Mouse (Mus musculus): Measurements from ENCODE around the gene Il18. TPM values are rescaled to one million over a fixed set of nuclear protein-coding genes. Genes with fewer than 3 reads are reported as not detected.
A peak's percentile ranks its signal among the peaks of the same experiment; 100 is the strongest.

Gene Il18
- polyA plus RNA-seq, 1 experiment from 2014 or later: 19.8 TPM

GRCm38 (mm10) chr9:50525585-50525984, 29.0 kb upstream of the Il18 start:
- Histone ChIP-seq H3K4me2 (ENCODE audit: low read depth, low read length) (no peak overlapping the region), H3K9me3 (ENCODE audit: control insufficient read depth, low read length) (no peaks in the 10 kb centered on the region), H3K9ac (replicated peaks; ENCODE audit: low read depth, low read length) (no peak overlapping the region), H3K27ac (ENCODE audit: low read depth, low read length) (no peak overlapping the region), H3K27me3 (ENCODE audit: control insufficient read depth, insufficient read depth, low read length) (no peaks in the 10 kb centered on the region), H3K4me3 (ENCODE audit: low read depth, low read length) (no peak overlapping the region), H3K4me1 (ENCODE audit: control insufficient read depth, insufficient read depth, low read length) (peaks cover 10% of the 10 kb centered on the region; the same call in 1 of the 2 replicates), H3K36me3 (ENCODE audit: control insufficient read depth, insufficient read depth, low read length) (no peaks in the 10 kb centered on the region)
- 71% methylated on average over 5 of the region's 5 CpGs for WGBS
- no peak for ATAC-seq (ENCODE audit: low read depth)

GRCm38 (mm10) chr9:50527860-50528259, 26.8 kb upstream of the Il18 start:
- no peak overlapping the region for H3K27ac ChIP-seq (ENCODE audit: low read depth, low read length)
- no peaks in the 10 kb centered on the region for H3K9me3 ChIP-seq (ENCODE audit: control insufficient read depth, low read length)
- ATAC-seq (ENCODE audit: low read depth): 0 out of 2 replicates have a peak, but pooled peaks have one; percentile 28
- no peaks in the 10 kb centered on the region for H3K27me3 ChIP-seq (ENCODE audit: control insufficient read depth, insufficient read depth, low read length)
- no peaks in the 10 kb centered on the region for H3K36me3 ChIP-seq (ENCODE audit: control insufficient read depth, insufficient read depth, low read length)
- peak overlapping the region; percentile 64 for H3K4me2 ChIP-seq (ENCODE audit: low read depth, low read length)
- peaks cover 10% of the 10 kb centered on the region; the same call in 1 of the 2 replicates for H3K4me1 ChIP-seq (ENCODE audit: control insufficient read depth, insufficient read depth, low read length)
- 51% methylated on average over 7 of the region's 7 CpGs for WGBS
- H3K9ac ChIP-seq (replicated peaks; ENCODE audit: low read depth, low read length): peak overlapping the region; percentile 78
- H3K4me3 ChIP-seq (ENCODE audit: low read depth, low read length): peak overlapping the region; percentile 81

- Histone ChIP-seq H3K9me3 (ENCODE audit: control insufficient read depth, low read length) (no peaks in the 10 kb centered on the region), H3K9ac (replicated peaks; ENCODE audit: low read depth, low read length) (peak within 1 kb of the TSS; percentile 78), H3K27ac (ENCODE audit: low read depth, low read length) (peak within 1 kb of the TSS; percentile 83), H3K4me3 (ENCODE audit: low read depth, low read length) (peak within 1 kb of the TSS; percentile 81), H3K36me3 (ENCODE audit: control insufficient read depth, insufficient read depth, low read length) (no peaks in the 10 kb centered on the region), H3K27me3 (ENCODE audit: control insufficient read depth, insufficient read depth, low read length) (no peaks in the 10 kb centered on the region), H3K4me1 (ENCODE audit: control insufficient read depth, insufficient read depth, low read length) (peaks cover 10% of the 10 kb centered on the region; the same call in 1 of the 2 replicates), H3K4me2 (ENCODE audit: low read depth, low read length) (peak within 1 kb of the TSS; percentile 64)
- peak; percentile 99 for ATAC-seq (ENCODE audit: low read depth)
- under 1% methylated on average over 54 of the region's 54 CpGs for WGBS
Measured at GRCm38 (mm10) chr9:50528293-50528892, 26.2 kb upstream of the Il18 start, which contains the start of gene Pts. Pts (minus strand) TSS chr9:50528724.

GRCm38 (mm10) chr9:50530890-50531289, 23.7 kb upstream of the Il18 start:
- Histone ChIP-seq H3K4me3 (ENCODE audit: low read depth, low read length) (no peak overlapping the region), H3K4me2 (ENCODE audit: low read depth, low read length) (no peak overlapping the region), H3K27ac (ENCODE audit: low read depth, low read length) (no peak overlapping the region), H3K9ac (replicated peaks; ENCODE audit: low read depth, low read length) (no peak overlapping the region), H3K36me3 (ENCODE audit: control insufficient read depth, insufficient read depth, low read length) (no peaks in the 10 kb centered on the region), H3K27me3 (ENCODE audit: control insufficient read depth, insufficient read depth, low read length) (no peaks in the 10 kb centered on the region), H3K9me3 (ENCODE audit: control insufficient read depth, low read length) (no peaks in the 10 kb centered on the region), H3K4me1 (ENCODE audit: control insufficient read depth, insufficient read depth, low read length) (peaks cover 10% of the 10 kb centered on the region; the same call in 1 of the 2 replicates)
- no peak for ATAC-seq (ENCODE audit: low read depth)
- 39% methylated on average over 2 of the region's 2 CpGs for WGBS

- H3K4me2 ChIP-seq (ENCODE audit: low read depth, low read length): no peak overlapping the region
- no peak overlapping the region for H3K27ac ChIP-seq (ENCODE audit: low read depth, low read length)
- H3K9me3 ChIP-seq (ENCODE audit: control insufficient read depth, low read length): no peaks in the 10 kb centered on the region
- no peaks in the 10 kb centered on the region for H3K27me3 ChIP-seq (ENCODE audit: control insufficient read depth, insufficient read depth, low read length)
- H3K4me3 ChIP-seq (ENCODE audit: low read depth, low read length): no peak overlapping the region
- ATAC-seq (ENCODE audit: low read depth): no peak
- no peaks in the 10 kb centered on the region for H3K36me3 ChIP-seq (ENCODE audit: control insufficient read depth, insufficient read depth, low read length)
- H3K4me1 ChIP-seq (ENCODE audit: control insufficient read depth, insufficient read depth, low read length): no peaks in the 10 kb centered on the region
- 84% methylated on average over 11 of the region's 11 CpGs for WGBS
- no peak overlapping the region for H3K9ac ChIP-seq (replicated peaks; ENCODE audit: low read depth, low read length)
Measured at GRCm38 (mm10) chr9:50533328-50533727, 21.3 kb upstream of the Il18 start.

DNA sequence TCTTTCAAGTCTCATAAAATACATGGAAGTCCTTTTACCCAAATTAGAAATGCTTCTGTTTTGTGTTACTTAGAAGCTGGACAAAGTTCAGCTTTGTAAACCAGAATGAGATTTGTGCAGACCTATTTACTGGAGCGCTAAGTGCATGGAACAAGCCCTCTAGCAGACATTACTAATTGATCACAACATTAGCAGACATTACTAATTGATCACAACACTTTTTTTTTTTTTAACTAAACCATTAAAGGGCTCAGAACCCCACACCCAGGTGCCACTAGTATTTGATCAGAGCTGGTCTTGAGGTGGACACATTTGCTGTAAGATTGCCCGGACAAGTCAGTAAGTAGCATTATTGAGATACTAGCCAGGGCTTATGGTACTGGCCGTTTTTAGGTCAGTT, 20.8 kb upstream of the Il18 start:
- no peak overlapping the region for H3K4me3 ChIP-seq (ENCODE audit: low read depth, low read length)
- no peak overlapping the region for H3K9ac ChIP-seq (replicated peaks; ENCODE audit: low read depth, low read length)
- H3K36me3 ChIP-seq (ENCODE audit: control insufficient read depth, insufficient read depth, low read length): no peaks in the 10 kb centered on the region
- no peaks in the 10 kb centered on the region for H3K9me3 ChIP-seq (ENCODE audit: control insufficient read depth, low read length)
- H3K4me2 ChIP-seq (ENCODE audit: low read depth, low read length): no peak overlapping the region
- no peak overlapping the region for H3K27ac ChIP-seq (ENCODE audit: low read depth, low read length)
- no peak for ATAC-seq (ENCODE audit: low read depth)
- H3K27me3 ChIP-seq (ENCODE audit: control insufficient read depth, insufficient read depth, low read length): no peaks in the 10 kb centered on the region
- H3K4me1 ChIP-seq (ENCODE audit: control insufficient read depth, insufficient read depth, low read length): no peaks in the 10 kb centered on the region
- 81% methylated on average over 3 of the region's 3 CpGs for WGBS

DNA sequence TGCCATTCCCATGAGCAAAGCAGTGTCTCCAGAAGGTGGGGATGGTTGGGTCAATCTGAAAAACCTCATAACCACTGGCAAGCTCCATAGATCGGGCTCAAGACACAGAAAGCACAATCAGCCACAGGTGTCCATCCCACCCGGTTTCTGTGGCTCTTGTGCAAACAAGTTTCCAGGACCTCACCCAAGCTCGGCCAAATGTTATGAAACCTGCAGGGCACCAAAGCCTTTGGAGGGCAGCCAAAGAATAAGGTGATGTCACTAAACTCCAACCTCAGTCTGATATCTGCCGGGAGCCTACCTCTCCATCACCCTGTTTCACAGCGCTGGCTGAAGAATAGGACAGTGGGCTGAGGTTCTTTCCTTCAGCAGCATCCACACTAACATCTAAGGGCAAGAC, 18.7 kb upstream of the Il18 start:
- no peak overlapping the region for H3K27ac ChIP-seq (ENCODE audit: low read depth, low read length)
- no peak overlapping the region for H3K9ac ChIP-seq (replicated peaks; ENCODE audit: low read depth, low read length)
- 84% methylated on average over 5 of the region's 5 CpGs for whole genome bisulfite sequencing
- H3K27me3 ChIP-seq (ENCODE audit: control insufficient read depth, insufficient read depth, low read length): no peaks in the 10 kb centered on the region
- H3K4me1 ChIP-seq (ENCODE audit: control insufficient read depth, insufficient read depth, low read length): no peaks in the 10 kb centered on the region
- no peak overlapping the region for H3K4me3 ChIP-seq (ENCODE audit: low read depth, low read length)
- no peak for ATAC-seq (ENCODE audit: low read depth)
- H3K4me2 ChIP-seq (ENCODE audit: low read depth, low read length): no peak overlapping the region
- H3K36me3 ChIP-seq (ENCODE audit: control insufficient read depth, insufficient read depth, low read length): no peaks in the 10 kb centered on the region
- no peaks in the 10 kb centered on the region for H3K9me3 ChIP-seq (ENCODE audit: control insufficient read depth, low read length)

GRCm38 (mm10) chr9:50536603-50537135, 18.0 kb upstream of the Il18 start:
- H3K4me2 ChIP-seq (ENCODE audit: low read depth, low read length): no peak overlapping the region

GRCm38 (mm10) chr9:50537295-50537694, 17.3 kb upstream of the Il18 start:
- no peaks in the 10 kb centered on the region for H3K4me1 ChIP-seq (ENCODE audit: control insufficient read depth, insufficient read depth, low read length)
- no peak overlapping the region for H3K4me2 ChIP-seq (ENCODE audit: low read depth, low read length)
- no peaks in the 10 kb centered on the region for H3K27me3 ChIP-seq (ENCODE audit: control insufficient read depth, insufficient read depth, low read length)
- no peaks in the 10 kb centered on the region for H3K36me3 ChIP-seq (ENCODE audit: control insufficient read depth, insufficient read depth, low read length)
- H3K27ac ChIP-seq (ENCODE audit: low read depth, low read length): no peak overlapping the region
- no peak overlapping the region for H3K9ac ChIP-seq (replicated peaks; ENCODE audit: low read depth, low read length)
- 78% methylated on average over 4 of the region's 4 CpGs for WGBS
- no peaks in the 10 kb centered on the region for H3K9me3 ChIP-seq (ENCODE audit: control insufficient read depth, low read length)
- no peak for ATAC-seq (ENCODE audit: low read depth)
- H3K4me3 ChIP-seq (ENCODE audit: low read depth, low read length): no peak overlapping the region

More at GRCm38 (mm10) chr9:50536603-50537135, 18.0 kb upstream of the Il18 start:
- H3K36me3 ChIP-seq (ENCODE audit: control insufficient read depth, insufficient read depth, low read length): no peaks in the 10 kb centered on the region
- WGBS: 86% methylated on average over 7 of the region's 7 CpGs
- no peak for ATAC-seq (ENCODE audit: low read depth)
- no peak overlapping the region for H3K4me3 ChIP-seq (ENCODE audit: low read depth, low read length)
- H3K27ac ChIP-seq (ENCODE audit: low read depth, low read length): no peak overlapping the region
- no peak overlapping the region for H3K9ac ChIP-seq (replicated peaks; ENCODE audit: low read depth, low read length)
- no peaks in the 10 kb centered on the region for H3K4me1 ChIP-seq (ENCODE audit: control insufficient read depth, insufficient read depth, low read length)
- H3K9me3 ChIP-seq (ENCODE audit: control insufficient read depth, low read length): no peaks in the 10 kb centered on the region
- H3K27me3 ChIP-seq (ENCODE audit: control insufficient read depth, insufficient read depth, low read length): no peaks in the 10 kb centered on the region
